Mouse (Mus musculus): Measurements from ENCODE around the gene Senp1. TPM values are rescaled to one million over a fixed set of nuclear protein-coding genes. Genes with fewer than 3 reads are reported as not detected.

The Senp1 gene
- polyA plus RNA-seq, 1 experiment from 2014 or later = 41.4 TPM

- H3K27me3 ChIP-seq = no peaks in the 10 kb centered on the region
- no peak overlapping the region for H3K9ac ChIP-seq (replicated peaks)
- no peak overlapping the region for H3K4me3 ChIP-seq
- H3K36me3 ChIP-seq = peaks cover 54% of the 10 kb centered on the region
- H3K27ac ChIP-seq (replicated peaks) = no peak overlapping the region
- no peak overlapping the region for H3K4me2 ChIP-seq (replicated peaks)
- 93% methylated on average over 5 of the region's 5 CpGs for WGBS
- peaks cover 14% of the 10 kb centered on the region for H3K4me1 ChIP-seq
- no peaks in the 10 kb centered on the region for H3K9me3 ChIP-seq
- ATAC-seq (ENCODE audit: low FRiP score, low read depth) = no peak
These were observed 57.0 kb downstream of the Senp1 start for GRCm38 (mm10) chr15:98036578-98036977.

- Histone ChIP-seq H3K27me3 (no peaks in the 10 kb centered on the region), H3K27ac (replicated peaks) (no peak overlapping the region), H3K36me3 (peaks cover 41% of the 10 kb centered on the region), H3K4me1 (peaks cover 18% of the 10 kb centered on the region), H3K4me2 (replicated peaks) (no peak overlapping the region), H3K4me3 (no peak overlapping the region), H3K9me3 (no peaks in the 10 kb centered on the region), H3K9ac (replicated peaks) (no peak overlapping the region)
- no peak for ATAC-seq (ENCODE audit: low FRiP score, low read depth)
- 6% methylated on average over 3 of the region's 3 CpGs for WGBS
These were observed 58.3 kb downstream of the Senp1 start for GRCm38 (mm10) chr15:98035076-98035755.

GRCm38 (mm10) chr15:98033233-98033748 lies 60.3 kb downstream of the Senp1 start:
- Histone ChIP-seq H3K4me1 (peaks cover 19% of the 10 kb centered on the region), H3K4me2 (replicated peaks) (no peak overlapping the region), H3K27me3 (no peaks in the 10 kb centered on the region), H3K36me3 (peaks cover 25% of the 10 kb centered on the region), H3K9ac (replicated peaks) (no peak overlapping the region), H3K27ac (replicated peaks) (no peak overlapping the region), H3K9me3 (no peaks in the 10 kb centered on the region), H3K4me3 (no peak overlapping the region)
- WGBS = 83% methylated on average over 9 of the region's 9 CpGs
- ATAC-seq (ENCODE audit: low FRiP score, low read depth) = no peak

- 62% methylated on average over 6 of the region's 6 CpGs for WGBS
- Histone ChIP-seq H3K36me3 (peaks cover 6% of the 10 kb centered on the region; the same call in 1 of the 2 replicates), H3K9ac (replicated peaks) (no peak overlapping the region), H3K9me3 (no peaks in the 10 kb centered on the region), H3K27ac (replicated peaks) (no peak overlapping the region), H3K27me3 (peaks cover 3% of the 10 kb centered on the region; the same call in 1 of the 2 replicates), H3K4me1 (peaks cover 31% of the 10 kb centered on the region), H3K4me2 (replicated peaks) (no peak overlapping the region), H3K4me3 (no peak overlapping the region)
- no peak for ATAC-seq (ENCODE audit: low FRiP score, low read depth)
These were observed 63.7 kb downstream of the Senp1 start for GRCm38 (mm10) chr15:98029798-98030197.

DNA sequence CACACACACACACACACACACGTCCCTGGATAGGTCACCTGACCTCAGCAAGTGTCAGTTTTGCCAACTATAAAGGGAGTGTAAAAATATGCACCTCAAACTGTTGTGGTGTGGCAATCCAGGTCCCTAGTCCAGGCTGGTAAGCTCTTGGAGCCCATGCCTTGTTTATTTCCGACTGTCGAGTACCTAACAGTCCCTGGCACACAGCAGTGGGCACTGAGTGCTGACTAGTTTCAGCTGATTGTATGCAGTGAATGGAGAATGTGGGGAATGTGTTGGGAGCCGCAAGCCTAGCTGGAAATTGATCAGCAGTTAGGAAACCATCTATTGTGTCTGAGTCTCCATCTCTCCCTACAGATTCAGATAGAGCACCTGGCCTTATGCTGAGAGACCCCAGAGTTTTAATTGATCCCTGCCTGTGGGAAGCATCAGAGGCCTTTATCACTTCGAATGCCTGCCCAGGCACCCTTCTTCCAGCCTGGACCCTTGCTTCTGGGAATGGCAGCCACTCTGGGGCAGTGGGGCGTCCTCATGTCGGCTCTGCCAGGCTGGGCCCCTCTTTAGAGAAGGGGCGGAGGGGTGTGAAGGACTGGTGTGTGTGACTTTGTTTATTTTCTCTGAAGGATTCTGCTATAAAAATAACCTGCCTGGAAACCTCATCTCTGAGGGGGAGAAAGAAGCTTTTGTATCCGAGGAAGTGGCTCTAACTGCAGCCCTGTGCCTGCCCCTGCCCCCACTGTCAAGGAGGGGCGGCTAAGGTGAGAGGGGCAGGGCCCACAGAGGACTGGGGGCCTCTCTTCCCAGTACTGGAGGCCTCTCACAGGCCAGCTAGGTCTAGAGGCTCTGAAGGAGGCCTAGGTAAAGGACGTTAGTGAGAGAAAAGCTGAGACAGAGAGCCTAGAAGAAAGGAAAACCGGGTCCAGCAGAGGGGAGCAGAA lies 66.3 kb downstream of the Senp1 start:
- ATAC-seq (ENCODE audit: low FRiP score, low read depth) = no peak
- no peak overlapping the region for H3K4me3 ChIP-seq
- H3K4me1 ChIP-seq = peaks cover 27% of the 10 kb centered on the region
- H3K9ac ChIP-seq (replicated peaks) = no peak overlapping the region; the same call in 1 of the 2 replicates
- H3K4me2 ChIP-seq (replicated peaks) = no peak overlapping the region
- no peaks in the 10 kb centered on the region for H3K9me3 ChIP-seq
- H3K36me3 ChIP-seq = 0 out of 2 replicates have a peak, but pooled peaks cover under 1% of the 10 kb centered on the region
- WGBS = 33% methylated on average over 12 of the region's 12 CpGs
- peaks cover 3% of the 10 kb centered on the region for H3K27me3 ChIP-seq
- no peak overlapping the region; the same call in 1 of the 2 replicates for H3K27ac ChIP-seq (replicated peaks)

DNA sequence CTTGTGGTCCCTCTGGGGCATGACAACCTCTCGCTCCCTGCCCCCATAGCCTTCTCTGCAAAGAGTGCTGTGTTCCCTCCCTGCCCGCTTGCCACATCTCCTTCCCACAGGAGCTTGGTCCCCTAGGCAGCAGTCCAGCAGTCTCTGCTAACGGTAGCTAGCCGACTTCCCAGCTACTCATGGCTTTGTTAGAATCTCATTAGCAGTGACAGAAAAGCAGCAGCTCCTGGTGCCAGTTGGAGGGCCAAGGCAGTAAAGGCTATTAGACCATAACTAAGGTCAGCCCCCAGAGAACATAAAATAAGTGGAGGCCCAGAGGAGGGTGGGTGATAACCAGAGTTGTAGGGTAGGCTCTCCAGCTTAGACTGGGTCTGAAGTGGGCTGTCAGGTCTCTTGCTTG lies 67.9 kb downstream of the Senp1 start:
- WGBS = 34% methylated on average over 4 of the region's 4 CpGs
- Histone ChIP-seq H3K4me3 (no peak overlapping the region), H3K27ac (replicated peaks) (no peak overlapping the region), H3K4me1 (peaks cover 23% of the 10 kb centered on the region), H3K4me2 (replicated peaks) (no peak overlapping the region), H3K9me3 (no peaks in the 10 kb centered on the region), H3K9ac (replicated peaks) (no peak overlapping the region), H3K27me3 (peaks cover 3% of the 10 kb centered on the region), H3K36me3 (no peaks in the 10 kb centered on the region)
- no peak for ATAC-seq (ENCODE audit: low FRiP score, low read depth)

- Histone ChIP-seq H3K4me3 (no peak overlapping the region), H3K4me1 (peaks cover 23% of the 10 kb centered on the region), H3K27me3 (peaks cover 3% of the 10 kb centered on the region), H3K4me2 (replicated peaks) (no peak overlapping the region), H3K9ac (replicated peaks) (no peak overlapping the region), H3K9me3 (no peaks in the 10 kb centered on the region), H3K27ac (replicated peaks) (no peak overlapping the region), H3K36me3 (no peaks in the 10 kb centered on the region)
- ATAC-seq (ENCODE audit: low FRiP score, low read depth) = no peak
- WGBS = 24% methylated on average over 3 of the region's 3 CpGs
These were observed 70.4 kb downstream of the Senp1 start for GRCm38 (mm10) chr15:98023137-98023536.

GRCm38 (mm10) chr15:98021886-98022285 lies 71.7 kb downstream of the Senp1 start:
- Histone ChIP-seq H3K9me3 (no peaks in the 10 kb centered on the region), H3K27me3 (peaks cover 3% of the 10 kb centered on the region), H3K4me1 (peaks cover 11% of the 10 kb centered on the region), H3K27ac (replicated peaks) (no peak overlapping the region), H3K4me2 (replicated peaks) (no peak overlapping the region), H3K4me3 (no peak overlapping the region), H3K36me3 (no peaks in the 10 kb centered on the region), H3K9ac (replicated peaks) (no peak overlapping the region)
- WGBS = 64% methylated on average over 2 of the region's 2 CpGs
- ATAC-seq (ENCODE audit: low FRiP score, low read depth) = no peak

- Histone ChIP-seq H3K27ac (replicated peaks) (no peak overlapping the region), H3K9me3 (no peaks in the 10 kb centered on the region), H3K4me3 (no peak overlapping the region), H3K4me1 (peaks cover 3% of the 10 kb centered on the region; the same call in 1 of the 2 replicates), H3K9ac (replicated peaks) (no peak overlapping the region), H3K27me3 (no peaks in the 10 kb centered on the region), H3K36me3 (no peaks in the 10 kb centered on the region), H3K4me2 (replicated peaks) (no peak overlapping the region)
- no peak for ATAC-seq (ENCODE audit: low FRiP score, low read depth)
- 69% methylated on average over 3 of the region's 3 CpGs for WGBS
These were observed 74.5 kb downstream of the Senp1 start for GRCm38 (mm10) chr15:98019047-98019446.

DNA sequence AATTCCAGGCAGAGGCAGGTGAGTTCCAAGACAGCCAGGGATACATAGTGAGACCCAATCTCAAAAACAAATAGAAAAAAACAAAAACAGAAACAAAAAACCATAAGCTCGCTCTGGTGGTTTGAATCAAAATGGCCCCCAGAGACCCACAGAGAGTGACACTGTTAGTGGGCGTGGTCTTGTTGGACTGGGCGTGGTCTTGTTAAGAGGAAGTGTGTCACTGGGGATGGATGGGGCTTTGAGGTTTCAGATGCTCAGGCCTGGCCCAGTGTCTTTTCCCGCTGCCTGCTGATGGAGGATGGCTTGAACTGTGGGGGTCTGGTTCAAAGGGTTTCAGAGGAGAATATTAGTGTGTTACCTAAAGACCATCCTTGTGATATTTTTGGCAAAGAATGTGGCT lies 75.6 kb downstream of the Senp1 start:
- Histone ChIP-seq H3K9me3 (no peaks in the 10 kb centered on the region), H3K27me3 (no peaks in the 10 kb centered on the region), H3K9ac (replicated peaks) (no peak overlapping the region), H3K4me3 (no peak overlapping the region), H3K4me1 (peaks cover 3% of the 10 kb centered on the region; the same call in 1 of the 2 replicates), H3K4me2 (replicated peaks) (no peak overlapping the region), H3K27ac (replicated peaks) (no peak overlapping the region), H3K36me3 (no peaks in the 10 kb centered on the region)
- 89% methylated on average over 4 of the region's 4 CpGs for WGBS
- ATAC-seq (ENCODE audit: low FRiP score, low read depth) = no peak

GRCm38 (mm10) chr15:98012810-98013209 lies 80.7 kb downstream of the Senp1 start:
- ATAC-seq (ENCODE audit: low FRiP score, low read depth) = no peak
- H3K36me3 ChIP-seq = no peaks in the 10 kb centered on the region
- no peak overlapping the region for H3K27ac ChIP-seq (replicated peaks)
- no peak overlapping the region for H3K9ac ChIP-seq (replicated peaks)
- no peak overlapping the region for H3K4me3 ChIP-seq
- H3K4me1 ChIP-seq = no peaks in the 10 kb centered on the region
- no peak overlapping the region for H3K4me2 ChIP-seq (replicated peaks)
- WGBS = 65% methylated on average over 6 of the region's 6 CpGs
- H3K9me3 ChIP-seq = no peaks in the 10 kb centered on the region
- H3K27me3 ChIP-seq = 0 out of 2 replicates have a peak, but pooled peaks cover 6% of the 10 kb centered on the region

DNA sequence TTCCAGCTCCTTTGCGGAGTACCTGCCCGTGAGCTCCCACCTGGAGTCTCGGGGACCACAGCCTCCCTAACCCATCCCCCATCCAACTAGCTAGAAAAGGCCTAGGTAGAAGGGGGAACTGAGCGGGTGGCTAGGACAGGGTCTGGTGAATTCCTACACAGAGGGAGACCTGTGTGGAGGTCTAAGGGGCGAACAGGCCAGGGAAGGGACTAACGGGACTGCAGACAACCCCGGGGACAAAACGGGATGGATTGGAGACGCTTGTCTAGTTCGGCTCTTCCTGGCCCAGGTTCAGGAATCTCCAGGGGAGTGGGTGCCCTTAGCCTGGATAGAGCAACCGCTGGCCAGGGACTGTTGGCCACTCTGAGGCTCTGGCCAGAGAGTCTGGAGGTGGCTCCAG lies 88.4 kb downstream of the Senp1 start:
- H3K4me1 ChIP-seq = peaks cover 51% of the 10 kb centered on the region
- no peaks in the 10 kb centered on the region for H3K36me3 ChIP-seq
- H3K27ac ChIP-seq (replicated peaks) = no peak overlapping the region

More for the DNA sequence above, 88.4 kb downstream of the Senp1 start:
- Histone ChIP-seq H3K4me2 (replicated peaks) (peak overlapping the region; percentile 83), H3K9me3 (no peaks in the 10 kb centered on the region), H3K9ac (replicated peaks) (peak overlapping the region; percentile 80; the same call in 1 of the 2 replicates), H3K27me3 (peaks cover 44% of the 10 kb centered on the region), H3K4me3 (peak overlapping the region; percentile 60)
- 14% methylated on average over 10 of the region's 11 CpGs for WGBS
- ATAC-seq (ENCODE audit: low FRiP score, low read depth) = no peak

Data from midbrain, embryonic 12.5 days (tissue).